Mouse (Mus musculus): Measurements from ENCODE around the gene Ptpn1.
A peak's percentile ranks its signal among the peaks of the same experiment; 100 is the strongest.

Gene Ptpn1

DNA sequence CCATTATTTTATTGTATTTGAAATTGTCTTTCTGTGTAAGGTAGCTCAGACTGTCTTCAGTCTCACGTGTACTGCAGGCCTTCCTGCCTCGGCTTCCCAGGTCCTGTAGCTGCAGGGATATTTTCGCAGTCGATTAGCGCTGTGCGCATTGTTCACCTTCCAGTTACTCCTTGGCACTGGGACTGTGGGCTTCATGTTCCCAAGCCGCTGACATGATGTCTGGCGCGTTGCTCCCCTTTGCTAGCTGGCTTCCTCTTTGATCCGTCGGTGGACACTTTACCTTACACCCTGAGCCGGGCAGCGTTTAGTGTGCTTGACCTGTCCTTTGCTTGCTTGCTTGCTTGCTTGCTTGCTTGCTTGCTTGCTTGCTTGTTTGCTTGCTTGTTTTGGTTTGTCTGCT lies 16.7 kb downstream of the Ptpn1 start:
- no peak for DNase-seq

DNA sequence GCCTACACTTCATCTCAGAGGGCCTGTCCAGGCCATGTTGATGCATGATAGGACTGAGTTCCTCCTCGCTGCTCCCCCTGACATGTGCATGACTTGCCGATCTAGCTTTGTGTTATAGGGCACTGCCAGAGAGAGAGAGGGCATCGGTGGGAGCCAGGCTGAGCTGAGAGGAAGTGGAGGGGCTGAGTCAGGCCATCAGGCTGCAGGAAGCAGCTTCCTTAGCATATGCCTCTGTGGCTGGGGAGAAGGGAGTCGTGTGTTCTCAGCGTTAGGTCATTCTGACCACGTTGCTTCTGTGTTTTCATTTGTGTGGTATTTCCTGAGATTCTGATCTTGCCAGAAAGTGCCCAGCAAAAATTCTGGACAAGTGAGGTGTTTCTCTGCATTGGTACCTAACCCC lies 17.4 kb downstream of the Ptpn1 start:
- no peak for DNase-seq

DNA sequence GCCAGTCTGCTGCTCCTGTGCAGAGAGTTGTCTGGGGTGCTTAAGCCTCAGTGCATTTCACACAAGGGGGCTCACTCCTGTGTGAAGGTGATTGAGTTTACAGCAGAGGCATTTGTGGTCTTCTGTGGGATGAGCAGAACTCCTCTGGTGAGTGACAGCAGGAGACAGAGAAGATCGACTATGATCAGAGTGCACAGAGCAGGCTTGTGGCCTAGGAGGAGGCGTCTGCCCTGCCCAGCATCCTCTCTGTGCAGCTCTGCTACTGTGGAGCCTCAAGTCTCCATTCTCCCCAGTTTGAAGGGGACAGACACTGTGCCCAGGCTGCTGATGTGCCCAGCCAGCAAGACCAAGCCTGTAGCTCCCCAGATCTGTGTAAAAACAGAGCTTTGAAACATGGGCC lies 18.0 kb downstream of the Ptpn1 start:
- no peak for DNase-seq

DNA sequence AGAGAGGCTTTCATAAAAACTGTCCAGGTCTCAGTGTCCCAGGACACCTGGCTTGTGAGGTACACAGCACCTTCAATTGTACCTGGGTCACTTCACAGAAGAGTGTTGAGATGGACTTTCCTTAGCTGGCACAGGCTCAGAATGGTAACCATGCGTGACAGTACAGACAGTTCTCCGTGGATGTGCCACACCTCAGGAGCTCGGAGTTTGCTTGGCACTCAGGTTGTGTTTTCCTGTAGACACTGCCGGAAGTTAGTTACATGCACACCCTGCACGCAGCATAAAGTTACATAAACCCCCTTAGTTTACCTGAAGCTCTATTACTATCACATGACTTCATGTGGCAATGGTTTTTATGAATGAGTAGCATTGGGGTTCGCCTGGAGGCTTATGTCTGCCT lies 18.8 kb downstream of the Ptpn1 start:
- DNase-seq: no peak

DNA sequence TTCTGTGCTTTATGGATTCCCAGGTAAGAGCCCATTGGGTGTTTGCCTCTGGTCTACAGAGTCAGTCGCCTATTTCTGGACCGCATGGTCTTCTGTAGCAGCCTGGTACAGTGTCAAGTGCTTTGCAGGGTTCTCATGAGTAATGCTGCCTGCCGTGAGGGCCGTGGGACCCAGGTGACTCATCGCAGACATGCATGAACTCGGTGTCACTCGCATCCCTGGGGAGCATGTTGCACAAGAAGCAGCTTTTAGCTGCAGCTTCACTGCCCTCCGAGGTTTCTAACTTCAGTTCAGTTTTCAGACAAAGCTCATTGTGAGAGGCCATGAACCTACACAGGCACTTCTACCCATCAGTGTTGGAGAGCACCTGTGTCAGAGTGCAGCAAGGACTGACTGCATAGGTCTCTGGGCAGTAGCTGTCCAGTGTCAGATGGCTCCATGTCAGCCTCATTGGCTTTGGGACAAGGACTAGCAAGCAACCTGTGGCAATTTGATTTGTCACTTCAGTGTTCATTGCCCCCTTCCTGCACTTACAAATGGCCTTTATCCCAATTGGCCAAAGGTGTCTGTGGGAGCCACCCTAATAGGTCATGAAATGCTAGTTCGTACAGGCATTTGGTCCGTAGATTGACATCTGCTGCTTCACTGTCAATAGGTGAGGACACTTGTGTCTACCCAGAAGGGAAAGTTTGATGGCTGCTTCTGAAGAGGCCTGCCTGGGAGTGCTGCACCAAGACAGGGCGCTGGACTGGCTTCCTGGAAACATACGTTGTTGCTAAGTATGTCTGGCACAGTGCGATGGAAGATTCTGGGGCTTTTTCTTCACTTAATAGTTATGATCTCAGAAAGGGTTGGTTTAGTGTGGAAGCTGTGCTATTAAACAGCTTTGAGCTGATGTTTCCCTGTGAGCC lies 19.7 kb downstream of the Ptpn1 start:
- DNase-seq: no peak

DNA sequence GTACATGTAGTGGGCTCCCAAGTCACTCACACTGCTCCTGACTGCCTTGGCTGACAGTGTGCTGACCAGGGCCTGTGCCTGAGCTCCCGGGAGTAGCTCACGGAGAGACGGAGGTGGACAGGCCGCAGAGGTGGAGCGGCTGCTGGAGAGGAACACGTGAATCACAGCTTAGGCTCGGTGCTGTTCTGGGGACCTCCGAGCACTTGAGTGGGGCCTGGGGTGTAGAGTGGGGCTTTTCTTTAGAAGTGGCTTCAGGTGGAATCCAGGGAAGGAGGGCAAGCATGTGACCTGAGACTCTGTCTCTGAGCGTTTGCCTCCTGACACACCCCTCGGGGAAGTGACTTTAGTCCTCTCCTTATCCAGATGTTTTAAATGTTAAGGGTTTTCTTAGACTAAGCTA lies 22.0 kb downstream of the Ptpn1 start:
- no peak for DNase-seq

DNA sequence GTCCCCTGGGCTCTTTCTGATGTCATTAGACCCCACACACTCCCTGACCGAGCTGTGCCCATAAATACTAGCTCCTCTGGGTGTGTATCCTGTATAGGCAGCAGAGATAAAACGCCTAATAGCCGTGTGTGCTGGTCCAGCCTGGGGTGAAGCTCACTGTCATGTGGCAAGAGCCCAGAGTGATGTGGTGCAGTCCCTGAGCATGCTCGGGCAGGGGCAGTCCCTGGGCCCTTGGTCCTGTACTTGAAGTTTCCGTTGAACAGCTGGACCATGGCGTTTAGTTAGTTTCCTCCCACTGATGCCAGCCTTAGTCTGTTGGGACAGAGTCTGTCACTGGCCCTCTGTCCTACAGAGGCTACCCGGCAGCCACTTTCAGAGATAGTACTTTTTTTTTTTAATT lies 23.1 kb downstream of the Ptpn1 start:
- DNase-seq: no peak

DNA sequence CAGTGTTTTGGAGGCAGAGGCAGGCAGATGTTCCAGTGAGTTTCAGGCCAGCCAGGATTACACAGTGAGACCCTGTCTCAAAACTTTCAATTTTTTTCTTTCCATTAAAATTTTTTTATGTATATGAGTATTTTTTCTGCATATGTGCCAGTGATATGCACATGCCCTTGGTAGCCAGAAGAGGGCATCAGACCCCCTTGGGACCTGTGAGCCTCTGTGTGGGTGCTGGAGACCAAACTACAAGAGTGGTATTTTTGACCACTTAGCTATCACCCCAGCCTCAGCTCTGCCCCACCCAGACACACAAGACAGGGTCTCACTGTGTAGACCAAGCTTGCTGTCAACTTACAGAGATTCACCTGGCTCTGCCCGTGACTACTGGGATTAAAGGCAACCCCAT lies 25.7 kb downstream of the Ptpn1 start:
- no peak for DNase-seq

DNA sequence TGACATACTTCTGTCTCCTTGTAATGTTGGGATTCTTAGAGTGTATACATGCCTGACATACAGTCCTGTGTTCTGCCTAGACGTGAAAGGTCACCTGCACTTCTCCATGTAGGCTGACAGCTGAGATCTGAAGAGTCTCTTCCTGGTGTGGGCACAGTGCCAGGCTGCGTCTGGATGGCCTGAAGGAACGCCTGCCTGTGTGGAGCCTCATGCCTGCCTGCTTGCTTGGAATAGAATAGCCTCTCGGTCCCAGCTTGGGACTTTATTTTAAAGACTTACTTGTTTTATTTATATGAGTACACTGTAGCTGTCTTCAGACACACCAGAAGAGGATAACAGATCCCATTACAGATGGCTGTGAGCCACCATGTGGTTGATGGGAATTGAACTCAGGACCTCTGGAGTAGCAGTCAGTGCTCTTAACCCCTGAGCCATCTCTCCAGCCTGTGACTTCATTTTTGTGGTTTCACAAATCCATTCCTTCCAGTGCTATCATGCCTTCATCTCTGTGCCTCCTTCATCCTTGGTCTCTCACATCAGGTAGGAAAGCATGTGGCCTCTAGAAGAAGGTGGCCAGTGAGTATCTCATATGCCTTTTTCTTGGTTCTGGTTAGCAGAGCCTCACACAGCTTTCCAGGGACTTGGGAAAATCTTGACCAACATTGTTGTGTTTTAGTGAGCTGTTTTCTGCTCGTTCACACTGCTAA lies 26.4 kb downstream of the Ptpn1 start:
- DNase-seq: peak; percentile 83 to 85

DNA sequence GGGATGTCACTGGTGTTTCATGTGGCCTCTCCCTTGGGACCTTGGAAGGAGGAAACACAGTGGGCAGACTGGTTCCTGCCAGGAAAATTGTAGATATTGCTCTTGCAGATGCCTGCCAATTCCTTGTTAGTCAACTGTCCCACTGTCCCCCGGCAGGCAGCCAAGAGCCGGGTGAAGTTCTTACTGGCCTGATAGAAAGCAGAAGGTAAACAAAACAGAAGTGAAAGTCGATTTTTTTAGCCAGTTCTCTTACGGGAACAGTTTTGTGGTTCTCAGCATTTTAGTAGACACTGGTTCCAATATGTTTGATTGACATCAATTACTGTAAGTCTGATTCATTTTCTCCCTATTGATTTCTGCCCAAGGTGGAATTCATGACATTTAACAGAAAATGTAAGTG lies 27.0 kb downstream of the Ptpn1 start:
- DNase-seq: peak; percentile 72 to 87

DNA sequence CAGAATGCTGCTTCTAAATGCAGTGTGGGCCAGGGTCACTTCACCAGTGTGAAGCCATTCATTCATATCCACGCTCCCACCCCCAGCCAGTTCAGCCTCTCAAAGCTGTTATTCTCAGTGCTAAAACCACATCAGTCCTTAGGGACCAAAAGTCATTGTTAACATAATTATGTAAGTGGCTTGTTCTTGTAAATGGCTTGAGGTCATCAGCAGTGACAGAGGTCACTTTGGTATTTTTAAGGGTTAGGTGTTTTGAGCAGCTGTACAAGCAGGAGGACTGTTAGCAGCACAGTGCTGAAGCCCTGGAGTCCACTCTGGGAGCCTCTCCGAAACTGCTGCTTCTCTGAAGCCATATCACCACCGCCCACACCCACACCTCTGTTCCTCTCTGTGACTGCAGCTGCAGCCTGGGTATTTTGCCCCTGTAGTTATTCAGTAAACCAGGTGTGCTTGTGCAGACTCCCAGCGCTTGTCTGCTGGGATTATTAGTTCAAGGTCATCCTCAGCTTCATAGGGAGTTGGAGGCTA lies 27.6 kb downstream of the Ptpn1 start:
- no peak for DNase-seq

DNA sequence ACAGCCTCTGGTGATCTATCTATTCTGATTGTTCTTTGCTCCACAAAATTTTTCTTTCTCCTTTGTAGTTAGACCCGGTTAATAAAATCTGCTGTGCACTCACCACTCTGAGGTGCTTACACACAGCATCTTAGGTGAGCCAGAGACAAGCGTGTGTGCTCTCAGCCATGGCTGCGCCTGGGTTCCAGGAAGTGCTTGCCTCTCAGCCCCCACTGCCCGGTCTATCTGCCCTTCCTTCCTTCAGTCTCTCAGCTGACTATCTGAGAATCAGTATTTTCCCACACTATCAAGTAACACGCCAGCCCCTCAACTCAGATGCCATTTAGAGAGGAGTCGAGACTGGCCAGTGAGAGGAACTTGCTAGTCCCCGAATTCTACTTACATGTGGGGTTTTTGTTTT lies 28.1 kb downstream of the Ptpn1 start:
- DNase-seq: no peak

DNA sequence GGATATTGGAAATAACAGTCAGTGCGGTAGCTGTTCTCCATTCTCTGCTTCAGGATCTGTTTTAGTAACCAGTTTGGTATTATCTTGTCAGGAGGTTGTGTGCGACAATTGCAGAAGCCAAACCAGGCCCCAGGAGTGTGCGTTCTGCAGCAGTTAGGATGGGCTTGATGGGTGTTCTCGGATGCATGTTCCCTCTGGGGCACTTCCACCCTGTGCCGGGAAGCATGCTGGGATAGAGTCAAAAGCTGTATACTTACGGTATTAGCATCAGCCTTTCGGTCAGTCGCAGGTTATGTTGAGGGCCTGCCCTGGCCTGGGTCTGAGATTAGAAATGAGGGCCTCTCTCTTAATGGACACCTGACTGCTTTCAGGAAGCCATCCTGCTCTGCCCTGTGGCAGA lies 28.7 kb downstream of the Ptpn1 start:
- DNase-seq: no peak

DNA sequence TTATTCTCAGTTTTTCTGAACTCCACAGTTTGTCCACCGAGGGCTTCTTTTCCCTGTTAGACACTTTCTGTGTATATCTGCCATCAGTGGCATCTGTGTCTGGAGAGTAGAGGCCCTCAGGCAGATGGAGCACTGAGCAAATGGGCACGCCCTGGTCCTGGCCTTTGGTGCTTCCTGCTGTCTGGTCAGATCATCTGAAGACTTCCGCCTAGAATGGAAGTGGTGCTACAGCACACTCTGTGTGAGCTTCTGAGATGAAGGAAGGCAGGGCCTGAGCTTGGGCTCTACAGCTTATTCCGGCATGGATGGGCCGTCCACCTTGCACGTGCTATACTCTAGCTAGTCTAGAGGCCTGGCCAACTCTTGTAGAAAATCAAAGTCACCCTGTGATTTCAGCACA lies 30.5 kb downstream of the Ptpn1 start:
- no peak for DNase-seq

DNA sequence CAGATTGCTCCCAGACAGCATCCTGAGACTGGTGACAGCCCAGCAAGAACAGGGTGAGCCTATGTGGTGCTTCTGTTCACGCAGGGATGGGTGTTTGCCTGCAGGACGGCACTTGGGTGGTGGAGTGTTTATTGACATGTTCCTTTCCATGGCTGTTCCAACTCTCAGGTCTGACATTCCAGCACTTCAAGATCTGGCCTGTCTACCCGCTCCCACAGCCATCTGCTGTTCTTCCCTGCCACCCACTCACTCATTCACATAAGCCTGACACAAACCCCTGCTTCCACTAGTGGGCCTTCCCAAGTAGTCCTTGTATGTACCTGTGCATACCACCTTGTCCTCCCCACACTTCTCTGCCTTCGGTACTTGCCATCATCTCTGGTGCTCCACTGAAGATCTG lies 31.3 kb downstream of the Ptpn1 start:
- no peak for DNase-seq

DNA sequence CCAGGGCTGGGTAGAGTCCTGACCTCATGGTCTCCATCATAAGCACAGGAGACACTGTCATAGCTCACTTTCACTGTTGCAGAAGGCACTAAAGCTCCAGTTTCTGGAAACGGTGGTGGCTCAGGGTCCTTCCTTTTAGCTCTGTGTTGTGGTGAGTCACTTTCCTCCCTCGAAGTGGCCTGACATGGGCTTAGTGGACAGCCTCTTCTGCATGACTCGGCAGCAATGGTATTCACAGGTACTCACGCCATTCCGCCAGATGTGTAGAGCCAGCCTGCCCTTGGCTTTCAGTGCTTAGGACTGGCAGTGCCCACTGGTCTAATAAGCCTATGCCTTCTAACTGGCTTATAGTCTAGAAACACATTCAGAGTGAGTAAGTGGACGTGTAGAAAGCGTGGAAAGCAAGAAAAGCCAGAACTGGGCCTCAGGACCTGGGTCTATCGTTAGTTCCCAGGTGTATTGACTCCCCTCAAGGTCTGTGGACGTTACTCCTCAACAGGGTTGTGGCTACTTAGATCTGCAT lies 32.0 kb downstream of the Ptpn1 start:
- DNase-seq: no peak

DNA sequence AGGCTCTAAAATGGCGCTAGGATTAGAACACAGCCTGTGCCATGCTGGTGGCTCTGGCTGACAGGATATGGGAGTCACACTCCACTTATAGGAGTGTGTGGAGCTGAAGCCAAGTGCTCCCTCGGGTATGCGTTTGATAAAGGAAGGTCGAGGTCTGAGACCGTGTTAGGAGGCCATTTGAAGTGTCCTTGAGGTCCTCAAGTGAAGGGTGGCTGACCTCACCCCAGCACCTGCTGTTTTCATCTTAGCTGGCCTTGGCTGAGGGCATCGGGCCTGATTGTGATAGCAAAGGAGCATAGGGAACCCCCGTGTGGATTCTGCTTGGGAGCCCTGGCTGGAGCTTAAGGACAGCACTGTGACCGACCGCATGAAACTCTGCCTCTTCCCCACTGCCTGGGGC lies 32.5 kb downstream of the Ptpn1 start:
- no peak for DNase-seq

DNA sequence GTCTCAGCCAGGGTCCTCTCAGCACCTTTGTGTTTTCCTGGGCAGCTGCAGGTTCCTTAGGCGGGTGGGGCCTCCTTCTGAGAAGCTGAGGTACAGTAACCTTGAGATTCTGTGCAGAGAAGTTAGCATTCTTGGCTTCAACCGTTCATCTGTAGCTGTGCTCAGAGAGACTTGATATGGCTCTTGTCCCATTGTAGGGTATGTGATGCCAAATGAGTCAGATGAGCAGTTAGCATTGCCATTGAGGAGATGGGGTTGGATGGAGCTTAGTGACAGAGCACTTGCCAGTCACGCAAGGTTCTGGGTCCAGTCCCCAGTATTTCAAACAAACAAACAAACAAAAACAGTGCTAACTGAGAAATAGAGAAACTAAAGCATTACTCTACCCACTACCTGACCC lies 34.1 kb downstream of the Ptpn1 start:
- DNase-seq: no peak

DNA sequence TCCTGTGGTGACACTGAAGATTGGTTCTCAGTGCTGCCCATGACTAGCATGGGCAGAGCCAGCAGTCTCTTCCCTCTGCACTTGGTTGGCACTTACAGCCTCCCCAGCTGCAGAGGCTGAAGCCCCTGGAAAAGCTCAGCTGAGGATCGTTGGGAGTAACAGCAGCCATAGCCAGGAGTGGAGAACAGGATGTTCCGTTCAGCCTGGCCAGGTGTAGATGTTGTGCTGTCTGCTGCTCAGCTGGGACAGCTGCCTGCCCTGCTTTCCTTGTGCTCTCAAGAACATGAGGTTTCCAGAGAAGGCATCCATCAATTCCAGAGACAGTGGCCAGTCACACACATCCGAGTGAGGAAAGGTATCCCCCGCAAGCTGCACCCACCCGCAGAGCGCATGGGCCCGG lies 36.6 kb downstream of the Ptpn1 start:
- no peak for DNase-seq

DNA sequence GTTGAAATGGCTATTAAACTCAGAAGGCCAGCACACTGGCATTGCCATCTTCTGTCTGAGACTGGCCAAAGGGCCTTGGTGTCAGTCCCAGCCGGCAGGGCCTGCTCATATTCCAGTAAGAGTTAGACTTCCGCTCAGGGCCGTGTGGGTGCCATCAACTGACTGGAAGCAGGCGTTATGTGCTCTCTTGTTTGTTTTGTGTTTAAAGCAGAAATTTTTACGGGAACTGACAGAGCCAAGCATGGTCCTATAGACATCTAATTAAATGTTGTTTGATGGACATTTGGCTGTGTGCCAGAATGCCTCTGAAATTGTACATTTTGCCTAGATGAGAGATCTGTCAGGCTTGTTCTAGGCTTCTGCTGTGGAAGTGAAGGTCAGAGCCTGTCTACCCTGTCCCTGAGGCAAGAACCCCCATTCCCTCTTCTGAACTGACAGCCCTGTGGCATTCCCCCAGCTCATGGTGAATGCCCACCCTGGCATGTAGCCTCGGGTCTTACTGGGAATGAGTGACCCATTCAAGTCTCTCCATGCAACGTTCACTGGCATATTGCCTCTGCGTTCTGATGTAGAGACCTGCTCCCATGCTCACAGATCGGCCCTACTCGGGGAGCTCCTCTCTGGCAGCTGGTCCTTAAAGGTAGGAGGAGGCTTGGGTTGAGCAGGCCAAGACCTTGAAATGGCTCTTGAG lies 38.1 kb downstream of the Ptpn1 start:
- peak; percentile 71 to 76 for DNase-seq

DNA sequence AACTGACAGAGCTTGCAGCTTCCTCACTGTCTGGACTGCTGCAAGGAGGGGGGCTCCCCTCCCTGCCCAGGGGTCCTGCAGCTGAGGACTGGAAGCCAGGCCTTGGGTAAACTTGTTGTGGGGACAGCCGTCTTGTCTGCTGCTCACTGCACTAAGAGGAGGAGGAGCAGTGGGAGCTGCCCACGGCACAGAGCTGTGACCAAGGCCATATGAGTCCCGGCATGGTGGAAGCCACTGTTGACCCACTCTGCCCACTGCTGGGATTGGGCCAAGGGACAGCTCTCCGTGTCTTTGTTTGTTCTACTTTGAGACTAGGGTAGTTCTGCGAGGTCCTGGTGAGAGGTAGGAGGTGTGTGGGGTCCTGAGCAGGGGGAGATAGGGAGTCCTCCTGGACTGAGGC lies 40.3 kb downstream of the Ptpn1 start:
- DNase-seq: no peak

DNA sequence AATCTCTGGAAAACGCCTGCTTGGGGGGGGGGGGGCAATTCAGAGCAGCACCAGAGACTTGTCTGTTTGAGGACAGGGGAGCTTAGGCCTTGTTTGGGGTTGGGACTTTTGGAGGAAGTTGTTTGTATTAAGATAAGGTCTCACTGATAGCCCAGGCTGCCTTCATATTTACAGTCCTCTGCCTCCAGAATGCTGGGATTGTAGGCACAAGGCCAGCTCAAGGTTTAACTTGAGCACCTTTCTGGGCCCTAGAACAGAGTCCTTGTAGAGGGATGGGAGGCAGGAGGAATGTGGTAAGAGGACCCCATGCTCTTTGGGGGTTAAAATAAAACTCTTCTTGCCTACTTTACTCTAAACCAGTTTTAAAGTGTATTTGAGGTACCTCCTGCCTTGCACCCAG lies 41.0 kb downstream of the Ptpn1 start:
- no peak for DNase-seq

DNA sequence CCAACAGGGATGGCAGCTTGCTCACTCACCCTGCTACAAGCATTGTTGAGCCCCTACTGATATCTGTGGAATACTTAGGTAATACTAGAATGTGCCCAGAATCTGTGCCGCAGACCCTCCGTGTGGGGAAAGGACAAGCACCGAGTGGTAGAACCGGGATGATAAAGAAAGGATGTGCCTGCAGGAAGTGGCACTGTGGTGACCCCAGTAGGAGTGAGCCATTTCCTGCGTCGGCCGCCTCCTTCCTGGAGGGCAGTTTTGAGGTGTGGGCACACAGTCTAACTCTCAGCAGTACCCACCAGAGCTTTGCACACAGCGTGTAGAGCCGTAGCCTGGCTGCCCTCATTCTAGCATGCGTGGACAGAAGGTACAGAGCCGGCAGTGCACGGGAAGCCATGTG lies 43.9 kb downstream of the Ptpn1 start:
- no peak for DNase-seq

Measured in cerebellum, postnatal 10 days (tissue).